Mouse (Mus musculus) neutrophil, adult 59 days (primary cell): ENCODE measurements around the gene Glce. TPM values are rescaled to one million over a fixed set of nuclear protein-coding genes. Genes with fewer than 3 reads are reported as not detected.

Experiments
- total RNA-seq, 2 experiments: library from RNA; stranded (reverse); gene quantifications; 1 replicate in 1 of 2; 2 replicates in 1 of 2; pipeline ENCODE4 v1.2.4; 2023

The Glce gene
- 1 to 10 TPM; 4.6 to 7.0 TPM for total RNA-seq

DNA sequence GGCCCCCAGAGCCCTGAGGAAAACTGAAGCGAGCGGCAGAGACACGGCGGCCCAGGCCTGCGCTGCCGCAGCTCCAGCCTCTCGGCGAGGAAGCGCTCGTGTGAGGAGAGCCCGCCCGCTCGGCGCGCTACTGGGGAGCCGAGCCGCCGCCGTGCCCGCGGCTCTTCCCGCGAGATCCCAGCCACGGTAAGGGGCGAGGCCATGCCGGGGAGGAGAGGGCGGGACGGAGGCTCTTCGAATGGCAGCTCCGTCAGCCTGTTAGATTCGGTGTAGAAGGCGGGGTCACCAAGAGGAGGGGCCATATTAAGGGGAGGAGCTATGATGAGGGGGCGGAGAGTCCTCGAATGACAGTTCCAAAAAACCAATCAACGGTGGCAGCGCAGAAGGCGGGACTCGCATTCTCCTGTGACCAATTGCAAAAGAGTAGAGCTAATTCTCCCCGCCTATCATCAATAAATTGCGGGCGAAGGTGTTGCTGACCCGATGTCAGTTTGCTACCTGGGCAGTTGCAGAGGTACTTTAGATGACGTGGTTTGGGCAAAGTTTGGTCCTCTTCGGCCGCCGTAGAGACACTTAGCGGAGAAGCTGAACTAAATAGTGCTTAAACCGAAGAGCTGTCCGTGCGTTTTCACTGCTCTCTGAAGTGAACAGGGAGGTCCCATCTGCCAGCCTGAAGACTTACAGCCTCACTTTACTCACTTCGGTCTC, at the start of gene Glce:
Gene Glce, minus strand, starts transcription at position 148 of the 708 bp plus-strand sequence.

DNA sequence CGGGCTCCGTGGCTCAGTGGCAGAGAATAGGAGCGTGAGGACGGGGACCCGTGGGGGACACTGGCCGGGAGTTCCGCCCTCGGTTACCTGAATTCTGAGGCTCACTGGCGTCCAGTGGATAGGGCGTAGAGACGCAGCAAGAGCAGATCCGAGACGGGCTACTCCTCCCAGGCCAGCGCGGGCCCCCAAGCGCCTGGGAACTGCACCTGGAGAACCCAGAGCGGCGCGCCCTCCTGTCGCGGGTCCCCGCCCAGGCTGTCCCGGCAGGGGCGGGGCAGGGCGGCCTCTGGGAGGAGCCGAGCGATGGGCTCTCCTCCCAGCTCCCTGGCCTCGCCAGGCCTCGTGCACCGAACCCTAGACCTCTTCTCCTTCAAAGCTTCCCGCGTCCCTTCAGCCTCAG, 95.9 kb downstream of the Glce start, which contains the start of gene Paqr5:
Gene Paqr5, minus strand, starts transcription at position 257 of the 400 bp plus-strand sequence.

Other genes with a start within 250 kb of the Glce start
- 1,000 to 10,000 TPM; 1,288 to 1,336 TPM for gene Rplp1, start 208.1 kb downstream of the Glce start, total RNA-seq
- gene Kif23, start 175.9 kb downstream of the Glce start, total RNA-seq: 100 to 1,000 TPM; 129 to 143 TPM
- gene Paqr5, start 95.8 kb downstream of the Glce start, total RNA-seq: 1 to 10 TPM in 1 of 2 experiments, under 1 TPM in 1; 0.49 to 1.2 TPM
- gene Spesp1, start 159.6 kb upstream of the Glce start, total RNA-seq: not detected
- 100 to 1,000 TPM; 315 to 318 TPM for gene Anp32a, start 218.6 kb upstream of the Glce start, total RNA-seq